Comparison of ENCODE assay signal across 27 mouse cellular contexts in the genomic region with DNA sequence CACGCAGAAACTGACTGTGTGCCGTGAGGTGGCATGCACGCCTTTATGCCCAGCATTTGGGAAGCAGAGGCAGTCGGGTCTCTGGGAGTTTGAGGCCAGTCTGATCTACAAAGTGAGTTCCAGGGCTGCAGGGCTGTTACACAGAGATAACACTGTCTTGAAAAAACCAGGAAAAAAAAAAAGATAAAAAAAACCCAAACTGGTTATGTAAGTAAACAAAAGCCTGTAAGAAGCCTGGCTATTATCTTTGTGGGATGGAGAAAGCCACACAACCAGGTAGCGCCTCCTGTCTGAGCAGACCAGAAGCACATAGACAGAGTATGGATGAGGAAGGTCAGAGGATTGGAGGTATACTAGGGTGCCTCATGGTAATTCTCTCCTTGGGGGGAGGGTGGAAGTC. TPM values are rescaled to one million over a fixed set of nuclear protein-coding genes. Genes with fewer than 3 reads are reported as not detected.
DNase-seq lines count a peak whose midpoint lies in the region; ATAC-seq and TF ChIP-seq lines count a peak whose summit lies in the region.
"Had no signal": no experiment of that assay in that cellular context is flagged by ENCODE, and none has a peak within 500 bp of the region (broad histone marks: within the 10 kb centered on the region; RNA-seq: fewer than 3 reads in every experiment).

No protein-coding gene starts in this region.

- H3K9ac ChIP-seq in heart, embryonic 11.5 days (ENCODE audit: low read depth, low read length): no peak overlapping the region
- no peak overlapping the region for H3K9ac ChIP-seq in liver, embryonic 12.5 days
- no peak overlapping the region for H3K9ac ChIP-seq in liver, postnatal 0 days (replicated peaks)
- H3K9ac ChIP-seq: forebrain, embryonic 12.5 days; hindbrain, embryonic 12.5 days; limb, embryonic 15.5 days; lung, embryonic 15.5 days had no signal

- no peak for DNase-seq in heart, adult 18-20 months
- peak; percentile 49 for DNase-seq in c-Kit-positive CD71-positive TER-119-positive erythroid progenitor cells, embryonic 14.5 days (ENCODE audit: low spot score)
- no peak for DNase-seq in liver, postnatal 0 days
- no peak for DNase-seq in cerebellum, adult 11 months
- no peak for DNase-seq in frontal cortex, postnatal 14 days (ENCODE audit: low spot score in 2 of 2)
- DNase-seq in left cerebral cortex, adult 2 months (ENCODE audit: extremely low spot score in 1 of 2, low spot score in 2 of 2): no peak
- DNase-seq: adrenal gland, postnatal 14 days; cerebellum, adult 18-20 months; cerebellum, postnatal 10 days; gastrocnemius, postnatal 25 days; heart, adult 11 months; kidney, adult 8-10 months; kidney, postnatal 4 days; midbrain, embryonic 14.5 days; right cerebral cortex, postnatal 25 days; thymus, adult 2 months had no signal

- ATAC-seq in heart, embryonic 11.5 days (replicated peaks; ENCODE audit: insufficient number of reproducible peaks, low FRiP score, low TSS enrichment): no peak
- peak; percentile 70 for ATAC-seq in liver, embryonic 12.5 days
- ATAC-seq in liver, postnatal 0 days: peak; percentile 40
- ATAC-seq: intestine, embryonic 16.5 days had no signal

- H3K27ac ChIP-seq in heart, embryonic 11.5 days (ENCODE audit: low read depth, low read length): peak overlapping the region; percentile 57; the same call in 1 of the 2 replicates
- peak overlapping the region; percentile 77 for H3K27ac ChIP-seq in liver, embryonic 12.5 days
- no peak overlapping the region for H3K27ac ChIP-seq in liver, postnatal 0 days (ENCODE audit: low read depth)
- H3K27ac ChIP-seq in left cerebral cortex, adult 2 months: no peak overlapping the region
- H3K27ac ChIP-seq: forebrain, embryonic 12.5 days; hindbrain, embryonic 12.5 days; kidney, postnatal 0 days; limb, embryonic 10.5 days; limb, embryonic 15.5 days; lung, embryonic 15.5 days; stomach, postnatal 0 days had no signal

- no peaks in the 10 kb centered on the region for H3K4me1 ChIP-seq in heart, embryonic 11.5 days (ENCODE audit: control insufficient read depth, insufficient read depth, low read length)
- peaks cover 54% of the 10 kb centered on the region for H3K4me1 ChIP-seq in liver, embryonic 12.5 days
- H3K4me1 ChIP-seq in liver, postnatal 0 days (ENCODE audit: insufficient read depth): no peaks in the 10 kb centered on the region
- H3K4me1 ChIP-seq: forebrain, embryonic 12.5 days; hindbrain, embryonic 12.5 days; limb, embryonic 10.5 days; limb, embryonic 15.5 days; lung, embryonic 15.5 days had no signal

- no peak overlapping the region for H3K4me2 ChIP-seq in heart, embryonic 11.5 days
- peak overlapping the region; percentile 12; the same call in 1 of the 2 replicates for H3K4me2 ChIP-seq in liver, embryonic 12.5 days
- H3K4me2 ChIP-seq in liver, postnatal 0 days (ENCODE audit: low read depth, low read length): no peak overlapping the region
- H3K4me2 ChIP-seq: forebrain, embryonic 12.5 days; hindbrain, embryonic 12.5 days; limb, embryonic 15.5 days; lung, embryonic 15.5 days had no signal

- WGBS in heart, embryonic 11.5 days (ENCODE audit: insufficient replicate concordance): 76% methylated on average over 5 of the region's 5 CpGs
- WGBS in liver, embryonic 12.5 days (ENCODE audit: insufficient replicate concordance): 47% methylated on average over 5 of the region's 5 CpGs
- WGBS in liver, postnatal 0 days (ENCODE audit: insufficient replicate concordance): 67% methylated on average over 5 of the region's 5 CpGs

- H3K36me3 ChIP-seq in heart, embryonic 11.5 days (ENCODE audit: control insufficient read depth, insufficient read depth, low read length): peaks cover 46% of the 10 kb centered on the region
- peaks cover 96% of the 10 kb centered on the region for H3K36me3 ChIP-seq in liver, embryonic 12.5 days
- peaks cover 71% of the 10 kb centered on the region for H3K36me3 ChIP-seq in liver, postnatal 0 days (replicated peaks; ENCODE audit: insufficient read depth, low read length)

- H3K9me3 ChIP-seq in heart, embryonic 11.5 days (replicated peaks; ENCODE audit: control insufficient read depth, low read length): no peaks in the 10 kb centered on the region
- no peaks in the 10 kb centered on the region for H3K9me3 ChIP-seq in liver, embryonic 12.5 days (replicated peaks)
- H3K9me3 ChIP-seq in liver, postnatal 0 days (ENCODE audit: low read length): no peaks in the 10 kb centered on the region
- H3K9me3 ChIP-seq: forebrain, embryonic 12.5 days; hindbrain, embryonic 12.5 days; limb, embryonic 10.5 days; limb, embryonic 15.5 days; lung, embryonic 15.5 days had no signal

- TF ChIP-seq CTCF in liver, postnatal 0 days (IDR thresholded peaks at IDR 0.05; ENCODE audit: low read depth): peak; percentile 32
- no peak for TF ChIP-seq CTCF in left cerebral cortex, adult 2 months (IDR thresholded peaks at IDR 0.05)

- intact Hi-C loops in left cerebral cortex, adult 2 months (cut with DNase I): no loop called here

- TF ChIP-seq EP300 in liver, postnatal 0 days (IDR thresholded peaks at IDR 0.05; ENCODE audit: low read depth): peak; percentile 61; the same call in 1 of the 2 replicates

- H3K4me3 ChIP-seq in heart, embryonic 11.5 days (ENCODE audit: low read depth, low read length): no peak overlapping the region
- H3K4me3 ChIP-seq in liver, embryonic 12.5 days: no peak overlapping the region
- H3K4me3 ChIP-seq in liver, postnatal 0 days (ENCODE audit: low read depth, low read length): no peak overlapping the region
- no peak overlapping the region for H3K4me3 ChIP-seq in left cerebral cortex, adult 2 months
- H3K4me3 ChIP-seq: forebrain, embryonic 12.5 days; hindbrain, embryonic 12.5 days; limb, embryonic 10.5 days; limb, embryonic 15.5 days; lung, embryonic 15.5 days had no signal

- no peaks in the 10 kb centered on the region for H3K27me3 ChIP-seq in heart, embryonic 11.5 days (ENCODE audit: control insufficient read depth, insufficient read depth, low read length)
- H3K27me3 ChIP-seq in liver, embryonic 12.5 days (replicated peaks): no peaks in the 10 kb centered on the region
- no peaks in the 10 kb centered on the region for H3K27me3 ChIP-seq in liver, postnatal 0 days (ENCODE audit: insufficient read depth, low read length)
- H3K27me3 ChIP-seq: CH12.LX; forebrain, embryonic 12.5 days; hindbrain, embryonic 12.5 days; limb, embryonic 15.5 days; lung, embryonic 15.5 days had no signal

RNA-seq across cellular contexts. Expression of a gene that starts 12.5 kb away (rescaled TPM):
- 172 and 179 TPM in 2 replicates for polyA plus RNA-seq in heart, embryonic 11.5 days (2014; fragmentation: Nextera tagmentation; extraction: Ambion mirVana)
- total RNA-seq in heart, adult 18-20 months (2021): 10 to 100 TPM; 57.0 to 58.9 TPM
- polyA plus RNA-seq in liver, embryonic 12.5 days (2016; fragmentation: Nextera tagmentation; extraction: Ambion mirVana): 171 TPM in 2 replicates
- polyA plus RNA-seq in liver, postnatal 0 days (2015; fragmentation: Nextera tagmentation; extraction: Ambion mirVana): 94.8 and 97.2 TPM in 2 replicates
- total RNA-seq in left cerebral cortex, adult 2 months (2021): 10 to 100 TPM; 69.4 to 69.6 TPM

RNA-seq across cellular contexts. Expression of a gene that starts 12.7 kb away (rescaled TPM):
- 76.5 and 92.4 TPM in 2 replicates for polyA plus RNA-seq in heart, embryonic 11.5 days (2014; fragmentation: Nextera tagmentation; extraction: Ambion mirVana)
- 10 to 100 TPM; 39.3 to 40.2 TPM for total RNA-seq in heart, adult 18-20 months (2021)
- 78.0 and 80.6 TPM in 2 replicates for polyA plus RNA-seq in liver, embryonic 12.5 days (2016; fragmentation: Nextera tagmentation; extraction: Ambion mirVana)
- 32.5 and 34.0 TPM in 2 replicates for polyA plus RNA-seq in liver, postnatal 0 days (2015; fragmentation: Nextera tagmentation; extraction: Ambion mirVana)
- 10 to 100 TPM; 92.5 to 96.0 TPM for total RNA-seq in left cerebral cortex, adult 2 months (2021)

RNA-seq across cellular contexts. Expression of a gene that starts 14.2 kb away (rescaled TPM):
- polyA plus RNA-seq in heart, embryonic 11.5 days (2014; fragmentation: Nextera tagmentation; extraction: Ambion mirVana): 7.4 and 10.7 TPM in 2 replicates
- total RNA-seq in heart, adult 18-20 months (2021): 10 to 100 TPM; 30.0 to 31.3 TPM
- 12.2 and 12.6 TPM in 2 replicates for polyA plus RNA-seq in liver, embryonic 12.5 days (2016; fragmentation: Nextera tagmentation; extraction: Ambion mirVana)
- polyA plus RNA-seq in liver, postnatal 0 days (2015; fragmentation: Nextera tagmentation; extraction: Ambion mirVana): 4.4 and 5.5 TPM in 2 replicates
- 10 to 100 TPM; 19.4 to 21.9 TPM for total RNA-seq in left cerebral cortex, adult 2 months (2021)

RNA-seq across cellular contexts. Expression of a gene that starts 14.3 kb away (rescaled TPM):
- 15.1 and 17.2 TPM in 2 replicates for polyA plus RNA-seq in heart, embryonic 11.5 days (2014; fragmentation: Nextera tagmentation; extraction: Ambion mirVana)
- total RNA-seq in heart, adult 18-20 months (2021): 10 to 100 TPM; 11.4 to 12.9 TPM
- 39.0 and 39.1 TPM in 2 replicates for polyA plus RNA-seq in liver, embryonic 12.5 days (2016; fragmentation: Nextera tagmentation; extraction: Ambion mirVana)
- 18.1 and 19.3 TPM in 2 replicates for polyA plus RNA-seq in liver, postnatal 0 days (2015; fragmentation: Nextera tagmentation; extraction: Ambion mirVana)
- total RNA-seq in left cerebral cortex, adult 2 months (2021): 10 to 100 TPM; 25.6 to 26.0 TPM

RNA-seq across cellular contexts. Expression of a gene that starts 38.7 kb away (rescaled TPM):
- 95.4 and 127 TPM in 2 replicates for polyA plus RNA-seq in heart, embryonic 11.5 days (2014; fragmentation: Nextera tagmentation; extraction: Ambion mirVana)
- 10 to 100 TPM; 65.3 to 67.4 TPM for total RNA-seq in heart, adult 18-20 months (2021)
- polyA plus RNA-seq in liver, embryonic 12.5 days (2016; fragmentation: Nextera tagmentation; extraction: Ambion mirVana): 175 and 180 TPM in 2 replicates
- 157 and 181 TPM in 2 replicates for polyA plus RNA-seq in liver, postnatal 0 days (2015; fragmentation: Nextera tagmentation; extraction: Ambion mirVana)
- total RNA-seq in left cerebral cortex, adult 2 months (2021): 10 to 100 TPM; 19.0 to 23.5 TPM

Comparison
In these comparisons a context has a peak if more than half of its experiments do, and no peak if none do; other contexts are left out.
1. H3K27ac ChIP-seq: peak in heart, embryonic 11.5 days (single experiment) and liver, embryonic 12.5 days (single experiment); none in liver, postnatal 0 days (single experiment) and left cerebral cortex, adult 2 months (single experiment).